Mouse (Mus musculus) myocyte (in vitro differentiated cells): ENCODE results near the gene Tmem39b.
A peak's percentile ranks its signal among the peaks of the same experiment; 100 is the strongest.

Experiments
- CEBPB ChIP-seq: IDR thresholded peaks from 2 replicates; pipeline ENCODE4 v1.6.1; 2011; ENCODE audit warnings: mild to moderate bottlenecking, moderate library complexity; ENCODE audit not compliant: poor library complexity, insufficient read depth, severe bottlenecking
- E2F4 ChIP-seq: IDR thresholded peaks from one replicate; pipeline ENCODE4 v1.6.1; 2011; ENCODE audit warnings: mild to moderate bottlenecking, control low read depth, moderate library complexity; ENCODE audit not compliant: insufficient read depth
- POLR2A ChIP-seq: IDR thresholded peaks from one replicate; pipeline ENCODE4 v1.6.1; 2011; ENCODE audit warnings: low read depth, mild to moderate bottlenecking, control low read depth, moderate library complexity; ENCODE audit not compliant: insufficient read length

DNA sequence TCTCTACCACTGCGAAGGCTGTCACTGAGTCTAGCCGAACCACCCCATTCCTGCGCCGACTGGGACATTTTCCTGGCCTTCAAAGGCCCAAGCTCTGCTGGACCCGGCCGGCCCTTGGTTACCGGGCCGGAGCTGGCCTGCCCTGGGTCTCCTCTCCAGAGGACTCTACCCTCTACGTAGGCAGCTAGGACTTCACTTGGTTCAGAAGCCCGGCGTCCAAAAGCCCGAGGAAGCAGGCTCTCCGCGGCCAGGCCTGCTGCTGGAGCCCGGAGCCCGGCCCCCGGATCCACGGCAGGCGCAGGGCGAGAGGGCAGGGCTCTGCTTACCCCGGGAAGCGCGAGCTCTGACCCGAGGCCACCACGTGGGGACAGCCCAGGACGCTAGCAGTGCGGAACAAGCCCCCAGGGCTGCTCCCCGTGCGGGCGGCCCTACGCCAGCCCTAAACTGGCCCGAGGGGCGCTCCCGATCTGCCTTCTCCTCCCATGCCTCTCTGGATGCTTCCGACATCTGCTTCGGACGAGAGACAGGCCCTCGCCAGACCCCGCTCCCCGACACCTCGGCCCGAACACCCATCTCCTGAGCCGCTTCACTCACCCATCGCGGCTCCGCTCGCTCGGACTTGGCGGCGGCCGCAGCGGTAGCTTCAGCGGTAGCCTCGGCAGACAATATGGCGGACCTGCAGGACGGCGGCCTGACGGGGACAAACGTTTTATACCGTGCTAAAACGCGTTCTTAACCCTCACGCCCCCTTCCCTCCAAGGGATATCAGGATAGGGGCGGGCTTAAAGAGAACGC, 24.4 kb downstream of the Tmem39b start, which contains the start of gene Kpna6:
- TF ChIP-seq POLR2A (peak; percentile 82), CEBPB (no peak), E2F4 (no peak)
